Mouse (Mus musculus): ENCODE measurements around the gene Dab1.

The Dab1 gene

GRCm38 (mm10) chr4:104696522-104696921 lies 1077.4 kb downstream of the Dab1 start:
- DNase-seq, result no peak

- DNase-seq, result no peak
Observed at GRCm38 (mm10) chr4:104697703-104698102, 1078.5 kb downstream of the Dab1 start.

- DNase-seq, result no peak
Observed at GRCm38 (mm10) chr4:104705664-104706645, 1086.8 kb downstream of the Dab1 start.

DNA sequence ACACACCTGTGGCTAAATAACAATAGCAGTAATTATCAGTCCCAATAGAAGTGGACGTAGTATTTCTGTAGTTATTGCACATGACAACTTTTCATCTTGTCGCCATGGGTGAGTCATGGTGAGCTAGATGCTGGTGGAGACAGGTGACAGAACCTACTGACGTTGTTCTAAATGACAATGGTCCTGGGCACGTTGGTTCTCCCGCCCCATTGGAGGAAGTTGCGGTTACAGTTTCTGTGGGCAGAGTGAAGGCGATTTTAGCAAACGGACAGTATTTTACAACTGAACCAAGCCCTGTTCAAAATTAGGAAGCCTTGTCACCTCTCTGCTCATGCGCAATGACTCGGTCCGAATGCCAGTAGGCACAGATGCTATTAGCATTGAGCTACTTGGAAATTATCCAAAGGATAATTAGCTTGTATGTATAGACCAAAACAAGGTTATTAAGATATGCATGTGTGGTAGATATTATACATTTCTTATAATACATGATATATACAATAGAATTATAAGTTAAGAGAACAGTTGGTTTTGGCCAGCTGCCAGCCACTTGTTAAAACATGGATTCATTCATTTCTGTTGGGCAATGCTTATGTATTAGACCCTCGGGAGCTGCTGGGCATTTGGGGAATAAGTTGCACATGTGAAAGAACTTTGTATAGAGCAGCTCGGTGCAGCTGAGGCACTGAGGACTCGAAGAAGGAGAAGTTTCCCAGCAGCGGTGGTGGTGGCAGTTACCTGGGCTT lies 1093.4 kb downstream of the Dab1 start:
- no peak for DNase-seq

DNA sequence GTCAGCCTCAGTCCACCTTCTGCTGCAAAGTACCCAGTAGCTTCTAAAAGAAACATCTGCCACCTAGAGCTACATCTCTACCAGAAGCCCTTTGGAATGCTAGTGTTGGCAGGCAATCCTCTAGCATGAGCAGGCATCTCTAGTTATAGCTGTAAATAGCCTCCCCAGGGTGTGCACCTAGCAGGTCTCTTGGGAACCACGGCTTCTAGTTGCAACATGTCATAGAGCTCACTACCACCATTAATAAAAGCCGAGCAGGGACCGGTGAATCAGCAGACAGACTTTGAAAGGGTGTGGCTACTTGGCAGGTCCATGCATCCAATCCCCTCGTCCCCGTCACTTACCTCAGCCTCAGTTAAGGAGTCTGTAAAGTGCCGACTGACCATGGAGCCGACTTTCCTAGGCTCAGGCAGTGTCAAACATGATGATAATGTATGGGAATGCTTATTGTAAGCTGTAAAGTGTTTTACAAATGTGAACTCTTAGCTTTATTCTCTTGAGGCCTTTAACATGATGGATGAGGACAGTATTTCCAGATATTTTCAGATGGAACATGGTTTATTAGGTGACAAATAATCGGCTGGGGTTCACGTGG lies 1095.9 kb downstream of the Dab1 start:
- DNase-seq, result no peak

DNA sequence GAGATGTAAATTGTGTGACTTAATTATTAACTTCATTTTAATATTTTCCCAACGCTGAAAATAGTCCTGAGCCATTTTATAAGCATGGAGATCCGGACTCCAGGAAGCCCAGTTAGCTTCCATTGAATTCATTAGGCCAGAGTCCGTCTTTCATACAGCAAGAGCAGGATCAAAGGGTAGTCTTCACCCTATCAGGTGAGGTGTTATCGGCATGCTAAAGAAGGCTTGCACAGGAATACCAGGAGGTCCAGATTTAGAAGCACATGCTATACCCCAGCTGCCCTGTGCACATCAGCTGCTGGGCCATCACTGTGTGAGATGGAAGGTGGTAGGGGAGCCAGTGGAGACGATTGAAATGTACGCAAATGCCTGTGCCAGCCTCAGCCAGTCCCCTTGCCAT lies 1096.7 kb downstream of the Dab1 start:
- no peak for DNase-seq

GRCm38 (mm10) chr4:104716506-104716905 lies 1097.3 kb downstream of the Dab1 start:
- no peak for DNase-seq

DNA sequence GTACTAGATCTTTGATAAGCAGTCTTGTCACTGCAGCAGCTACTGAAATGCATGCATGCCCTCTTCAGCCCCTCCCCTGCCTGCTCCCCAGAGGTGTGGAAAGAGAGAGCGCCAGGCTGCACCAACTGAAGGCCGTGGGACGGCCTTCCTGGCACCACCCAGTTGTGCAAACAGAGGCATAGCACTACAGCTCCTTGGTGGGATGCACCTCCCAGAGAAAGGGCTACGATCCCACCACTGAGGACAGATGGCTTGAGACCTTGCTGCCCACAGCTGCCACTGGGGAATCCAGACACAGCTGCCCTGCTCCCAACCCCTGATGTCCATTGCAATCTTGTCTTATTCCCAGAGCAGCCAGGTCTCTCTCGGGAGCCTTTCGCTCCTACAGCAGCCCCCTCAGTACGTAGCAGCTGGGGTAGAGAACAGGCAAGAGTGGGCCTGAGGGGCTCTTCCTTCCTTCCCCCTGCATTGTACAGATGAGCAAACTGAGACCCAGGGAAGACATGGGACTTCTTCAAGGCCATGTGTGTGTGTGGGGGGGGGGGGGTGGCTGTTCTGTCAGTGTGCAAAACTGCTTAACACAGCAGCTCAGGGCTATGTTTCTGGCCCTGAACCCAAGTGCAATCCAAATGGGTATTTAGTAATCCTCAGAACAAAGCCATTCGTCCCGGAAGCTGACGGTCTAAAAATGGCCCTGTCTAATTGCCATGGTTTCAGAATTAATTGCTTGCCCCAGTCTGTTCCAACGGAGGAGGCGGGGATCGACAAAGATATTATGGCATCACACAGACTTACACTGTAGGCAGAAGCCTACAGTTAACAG lies 1100.0 kb downstream of the Dab1 start:
- no peak for DNase-seq

GRCm38 (mm10) chr4:104723527-104724045 lies 1104.4 kb downstream of the Dab1 start:
- no peak for DNase-seq

DNA sequence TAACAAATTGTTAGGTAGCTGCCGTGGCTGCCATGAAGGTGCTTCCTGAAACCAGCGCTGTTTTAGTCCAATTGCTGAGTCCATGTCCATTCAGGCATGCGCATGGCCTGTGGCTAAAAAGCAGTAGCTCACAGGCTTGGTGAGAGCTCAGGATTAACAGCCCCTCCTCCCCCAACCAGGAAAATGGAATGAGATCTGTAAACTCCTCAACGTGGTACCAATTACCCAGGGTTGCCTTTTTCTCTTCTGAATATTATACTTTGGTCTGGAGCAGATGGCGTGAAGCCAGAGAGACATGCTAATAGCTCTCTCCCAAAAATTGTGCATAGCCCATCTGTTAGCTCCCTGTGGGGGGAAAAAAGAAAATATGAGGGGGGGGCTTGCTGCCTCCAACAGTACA lies 1105.1 kb downstream of the Dab1 start:
- DNase-seq, result no peak

DNA sequence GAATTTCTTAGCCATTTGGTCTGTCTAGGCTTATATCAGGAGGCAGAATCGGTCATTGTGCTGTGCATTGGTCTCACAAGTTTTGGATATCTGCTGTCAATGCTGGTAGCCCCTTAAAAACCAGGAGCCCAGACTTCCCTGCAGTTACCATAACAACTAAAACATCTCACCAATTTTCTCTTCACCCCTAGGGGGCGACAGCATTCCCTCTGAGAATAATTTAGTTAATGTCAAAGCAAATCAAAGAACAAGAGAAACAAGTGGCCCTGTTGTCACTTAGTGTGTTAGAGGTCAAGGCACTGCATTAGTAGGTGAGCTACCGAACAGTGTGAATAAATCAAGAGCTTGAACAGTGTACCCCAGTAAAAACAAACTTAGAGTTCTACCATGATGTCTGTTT lies 1106.5 kb downstream of the Dab1 start:
- no peak for DNase-seq

- no peak for DNase-seq
Observed at GRCm38 (mm10) chr4:104729185-104729584, 1110.0 kb downstream of the Dab1 start.

GRCm38 (mm10) chr4:104746500-104746899 lies 1127.3 kb downstream of the Dab1 start:
- DNase-seq, result no peak

DNA sequence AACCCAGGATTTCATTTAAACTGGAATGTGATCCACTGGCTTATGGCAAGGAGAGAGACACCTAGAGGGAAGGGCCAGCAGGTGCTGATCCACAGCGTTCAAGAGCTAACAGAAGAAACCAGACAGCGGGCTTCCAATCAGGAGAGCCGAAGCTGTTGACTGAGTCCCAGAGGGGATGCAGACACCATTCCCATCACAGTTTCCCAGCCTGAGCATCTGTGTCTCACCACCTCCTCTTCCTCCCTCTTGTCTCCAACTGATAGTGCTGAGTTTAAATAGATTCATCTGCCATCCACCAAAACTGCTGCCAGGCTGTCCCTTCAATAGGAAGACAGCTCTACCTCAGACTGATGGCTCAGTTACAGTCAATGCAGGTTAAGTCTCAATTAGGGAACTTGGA lies 1134.9 kb downstream of the Dab1 start:
- DNase-seq, result no peak

- DNase-seq, result no peak
Observed at GRCm38 (mm10) chr4:104760878-104761624, 1141.9 kb downstream of the Dab1 start.

DNA sequence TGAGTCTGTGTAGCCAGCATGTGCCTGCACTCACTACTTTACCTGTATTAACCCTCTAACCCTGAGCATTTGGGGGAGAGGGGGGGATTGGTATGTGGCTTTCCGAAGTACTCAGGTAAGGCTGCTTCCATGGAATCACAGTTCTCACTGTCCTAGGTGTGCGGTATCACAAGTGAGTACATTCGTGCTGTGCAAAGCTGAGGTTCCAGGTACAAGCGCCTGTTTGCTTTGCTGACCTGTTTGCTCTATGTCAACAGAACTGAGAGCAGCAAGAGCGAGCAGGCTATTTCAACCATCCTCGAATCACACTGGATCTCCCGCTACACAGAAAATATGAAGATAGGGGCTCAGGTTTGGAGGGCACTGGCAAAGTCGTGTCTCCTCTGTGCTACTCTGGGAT lies 1146.9 kb downstream of the Dab1 start, which contains the start of gene C8b:
Gene C8b, plus strand, starts transcription at position 253 of the 400 bp plus-strand sequence.
- DNase-seq, result no peak

GRCm38 (mm10) chr4:104768190-104768589 lies 1149.0 kb downstream of the Dab1 start:
- DNase-seq, result no peak

DNA sequence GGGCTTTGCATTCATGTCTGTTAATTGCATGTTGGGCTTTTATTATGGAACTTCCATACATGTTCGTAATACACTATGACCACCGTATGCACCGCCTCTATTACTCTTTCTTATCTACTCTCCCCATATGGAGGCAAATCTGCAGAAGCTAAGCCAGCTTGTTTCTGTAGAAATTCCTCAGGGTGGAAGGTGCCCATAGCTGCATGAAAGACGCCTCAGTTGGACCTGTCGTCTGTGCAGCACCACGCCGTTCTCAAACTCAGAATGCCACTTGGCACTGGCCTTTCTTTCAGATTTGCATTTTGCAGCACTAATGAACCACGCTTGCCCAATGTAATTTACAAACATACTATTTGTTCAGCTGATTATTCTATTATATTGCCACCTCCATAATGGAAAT lies 1150.4 kb downstream of the Dab1 start:
- DNase-seq, result no peak

DNA sequence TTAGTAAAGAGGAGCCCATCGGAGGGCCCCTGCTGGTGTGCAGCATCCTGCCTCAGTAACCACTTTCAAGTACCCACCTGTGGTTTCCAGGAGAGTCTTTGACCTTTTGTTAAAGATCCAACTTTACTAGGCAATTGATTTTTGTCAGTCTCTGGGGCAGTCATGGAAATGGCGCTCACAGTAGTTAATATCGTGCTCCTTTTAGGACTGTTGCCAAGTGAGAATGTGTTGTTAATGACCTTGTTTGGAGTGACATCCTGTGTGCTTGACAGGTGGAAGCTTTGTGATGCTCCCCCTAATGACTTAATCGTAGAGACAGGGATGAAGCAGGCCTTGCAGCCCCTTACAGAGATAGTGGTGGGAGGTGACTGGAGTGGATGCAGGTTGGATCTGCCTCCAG lies 1151.2 kb downstream of the Dab1 start:
- no peak for DNase-seq

GRCm38 (mm10) chr4:104775601-104776000 lies 1156.4 kb downstream of the Dab1 start:
- no peak for DNase-seq

- DNase-seq, result no peak
Observed at GRCm38 (mm10) chr4:104779460-104779859, 1160.3 kb downstream of the Dab1 start.

GRCm38 (mm10) chr4:104781441-104781840 lies 1162.3 kb downstream of the Dab1 start:
- no peak for DNase-seq
